Comparison of ENCODE assay signal across 11 mouse cellular contexts in genomic region chr2:29403799-29404530, GRCm38 (mm10). TPM values are rescaled to one million over a fixed set of nuclear protein-coding genes. Genes with fewer than 3 reads are reported as not detected.
DNase-seq lines count a peak whose midpoint lies in the region; ATAC-seq and TF ChIP-seq lines count a peak whose summit lies in the region.
"Had no signal": no experiment of that assay in that cellular context is flagged by ENCODE, and none has a peak within 500 bp of the region (broad histone marks: within the 10 kb centered on the region; RNA-seq: fewer than 3 reads in every experiment).

No protein-coding gene starts in this region.

- H3K9ac ChIP-seq in forebrain, embryonic 15.5 days (replicated peaks) = no peak overlapping the region
- H3K9ac ChIP-seq in liver, embryonic 14.5 days (replicated peaks) = no peak overlapping the region
- H3K9ac ChIP-seq: embryonic facial prominence, embryonic 13.5 days; intestine, embryonic 15.5 days had no signal

- H3K4me2 ChIP-seq in forebrain, embryonic 15.5 days (replicated peaks) = no peak overlapping the region
- H3K4me2 ChIP-seq in liver, embryonic 14.5 days (ENCODE audit: low read depth) = no peak overlapping the region
- H3K4me2 ChIP-seq: embryonic facial prominence, embryonic 13.5 days; intestine, embryonic 15.5 days had no signal

- H3K9me3 ChIP-seq in forebrain, embryonic 10.5 days = no peaks in the 10 kb centered on the region
- H3K9me3 ChIP-seq in forebrain, embryonic 15.5 days = no peaks in the 10 kb centered on the region
- H3K9me3 ChIP-seq in liver, embryonic 14.5 days (ENCODE audit: control insufficient read depth, low read length) = no peaks in the 10 kb centered on the region
- H3K9me3 ChIP-seq: embryonic facial prominence, embryonic 13.5 days; intestine, embryonic 15.5 days had no signal

- peaks cover 28% of the 10 kb centered on the region; the same call in 1 of the 2 replicates for H3K4me1 ChIP-seq in forebrain, embryonic 10.5 days
- H3K4me1 ChIP-seq in forebrain, embryonic 15.5 days = peaks cover 42% of the 10 kb centered on the region
- peaks cover 0 to 4% of the 10 kb centered on the region in 2 experiments; a peak in 2 of 4 replicates for H3K4me1 ChIP-seq in liver, embryonic 14.5 days (replicated peaks; ENCODE audit: control insufficient read depth in 2 of 2, insufficient read depth in 2 of 2, low read length in 1 of 2)

- DNase-seq in forebrain, embryonic 10.5 days (ENCODE audit: extremely low spot score, low spot score) = no peak
- no peak for DNase-seq in liver, embryonic 14.5 days (ENCODE audit: low read depth in 3 of 3, low spot score in 3 of 3)
- DNase-seq in liver (no peak), ES-CJ7 (ENCODE audit: low read depth, low spot score) (peak; percentile 21)
- peak; percentile 28 for DNase-seq in induced T-regulatory cell, adult 2 months (ENCODE audit: low read depth)
- DNase-seq in right cerebral cortex, postnatal 25 days = no peak
- DNase-seq in heart, postnatal 25 days (ENCODE audit: low spot score) = no peak

- 0 out of 2 replicates have a peak overlapping the region, but pooled peaks have one; percentile 11 for H3K27ac ChIP-seq in forebrain, embryonic 10.5 days
- H3K27ac ChIP-seq in forebrain, embryonic 15.5 days (replicated peaks) = no peak overlapping the region
- H3K27ac ChIP-seq in liver, embryonic 14.5 days = no peak overlapping the region
- H3K27ac ChIP-seq: embryonic facial prominence, embryonic 13.5 days; intestine, embryonic 15.5 days; macrophage had no signal

- intact Hi-C loops in heart, postnatal 25 days (cut with DNase I) = no loop called here

- no peaks in the 10 kb centered on the region for H3K36me3 ChIP-seq in forebrain, embryonic 10.5 days (replicated peaks)
- no peaks in the 10 kb centered on the region for H3K36me3 ChIP-seq in forebrain, embryonic 15.5 days
- H3K36me3 ChIP-seq in liver, embryonic 14.5 days (replicated peaks; ENCODE audit: control insufficient read depth, insufficient read depth, low read depth) = no peaks in the 10 kb centered on the region
- H3K36me3 ChIP-seq: embryonic facial prominence, embryonic 13.5 days; intestine, embryonic 15.5 days had no signal

- no peaks in the 10 kb centered on the region for H3K27me3 ChIP-seq in forebrain, embryonic 10.5 days (ENCODE audit: poor library complexity, severe bottlenecking)
- no peaks in the 10 kb centered on the region for H3K27me3 ChIP-seq in forebrain, embryonic 15.5 days
- H3K27me3 ChIP-seq in liver, embryonic 14.5 days (ENCODE audit: control insufficient read depth, insufficient read depth, low read length) = no peaks in the 10 kb centered on the region
- H3K27me3 ChIP-seq: embryonic facial prominence, embryonic 13.5 days; intestine, embryonic 15.5 days had no signal

- no peak overlapping the region for H3K4me3 ChIP-seq in forebrain, embryonic 10.5 days
- H3K4me3 ChIP-seq in forebrain, embryonic 15.5 days = no peak overlapping the region
- no peak overlapping the region for H3K4me3 ChIP-seq in liver, embryonic 14.5 days (ENCODE audit: insufficient read depth in 1 of 2, low read depth in 2 of 2, low read length in 2 of 2)
- H3K4me3 ChIP-seq: embryonic facial prominence, embryonic 13.5 days; intestine, embryonic 15.5 days had no signal

- peak; percentile 51 for TF ChIP-seq CTCF in liver, embryonic 14.5 days (IDR thresholded peaks at IDR 0.05; ENCODE audit: low read depth)

- no peak for TF ChIP-seq EP300 in liver, embryonic 14.5 days (IDR thresholded peaks at IDR 0.05; ENCODE audit: low read depth)

- ATAC-seq in forebrain, embryonic 15.5 days (replicated peaks) = no peak
- no peak for ATAC-seq in liver, embryonic 14.5 days (ENCODE audit: insufficient read depth)
- ATAC-seq: intestine, embryonic 15.5 days had no signal

- 66% methylated on average over 9 of the region's 9 CpGs for WGBS in forebrain, embryonic 10.5 days
- 56% methylated on average over 9 of the region's 9 CpGs for WGBS in forebrain, embryonic 15.5 days
- 65% methylated on average over 9 of the region's 9 CpGs for WGBS in liver, embryonic 14.5 days (ENCODE audit: insufficient replicate concordance)

RNA-seq across cellular contexts. Expression of gene Med27, which starts 57.3 kb away (rescaled TPM):
- 59.7 and 63.3 TPM in 2 replicates for polyA plus RNA-seq in forebrain, embryonic 10.5 days (2016; fragmentation: Nextera tagmentation; extraction: Ambion mirVana)
- 96.9 and 100 TPM in 2 replicates for polyA plus RNA-seq in forebrain, embryonic 15.5 days (2015; fragmentation: Nextera tagmentation; extraction: Ambion mirVana)
- 15.0 TPM in 2 replicates for polyA plus RNA-seq in liver, embryonic 14.5 days (2012; rRNA removed)
- 16.5 and 17.0 TPM in 2 replicates for polyA plus RNA-seq in liver, embryonic 14.5 days (2014; fragmentation: Nextera tagmentation; extraction: Ambion mirVana)
- total RNA-seq in heart, postnatal 25 days (2021) = 10 to 100 TPM; 15.3 to 16.3 TPM

Comparison
In these comparisons a context has a peak if more than half of its experiments do, and no peak if none do; other contexts are left out.
1. DNase-seq: peak in ES-CJ7 (single experiment) and induced T-regulatory cell, adult 2 months (single experiment); none in forebrain, embryonic 10.5 days (single experiment), liver, embryonic 14.5 days (0 of 3), liver (single experiment), right cerebral cortex, postnatal 25 days (single experiment) and heart, postnatal 25 days (single experiment).